Mouse (Mus musculus) left cerebral cortex, postnatal 10 days (tissue): ENCODE results near the gene Ispd. TPM values are rescaled to one million over a fixed set of nuclear protein-coding genes. Genes with fewer than 3 reads are reported as not detected.

Source experiments
- DNase-seq, 2 experiments: peaks; one replicate each; pipeline ENCODE4 v3.0.0; 2021 to 2022; ENCODE audit warnings: low spot score in 2 of 2, mixed read lengths in 1 of 2; ENCODE audit errors: extremely low spot score in 1 of 2
- intact Hi-C: fragments of 180-260 bp; cut with DNase I; formaldehyde crosslinking; loops from one replicate; pipeline ENCODE4 v1.15.1; 2025
- total RNA-seq, 2 experiments: library from RNA; stranded (reverse); gene quantifications; 2 replicates each; pipeline ENCODE4 v1.2.3; 2021

Ispd gene
- total RNA-seq, 2 experiments from 2014 or later: 10.7 to 14.4 TPM

DNA sequence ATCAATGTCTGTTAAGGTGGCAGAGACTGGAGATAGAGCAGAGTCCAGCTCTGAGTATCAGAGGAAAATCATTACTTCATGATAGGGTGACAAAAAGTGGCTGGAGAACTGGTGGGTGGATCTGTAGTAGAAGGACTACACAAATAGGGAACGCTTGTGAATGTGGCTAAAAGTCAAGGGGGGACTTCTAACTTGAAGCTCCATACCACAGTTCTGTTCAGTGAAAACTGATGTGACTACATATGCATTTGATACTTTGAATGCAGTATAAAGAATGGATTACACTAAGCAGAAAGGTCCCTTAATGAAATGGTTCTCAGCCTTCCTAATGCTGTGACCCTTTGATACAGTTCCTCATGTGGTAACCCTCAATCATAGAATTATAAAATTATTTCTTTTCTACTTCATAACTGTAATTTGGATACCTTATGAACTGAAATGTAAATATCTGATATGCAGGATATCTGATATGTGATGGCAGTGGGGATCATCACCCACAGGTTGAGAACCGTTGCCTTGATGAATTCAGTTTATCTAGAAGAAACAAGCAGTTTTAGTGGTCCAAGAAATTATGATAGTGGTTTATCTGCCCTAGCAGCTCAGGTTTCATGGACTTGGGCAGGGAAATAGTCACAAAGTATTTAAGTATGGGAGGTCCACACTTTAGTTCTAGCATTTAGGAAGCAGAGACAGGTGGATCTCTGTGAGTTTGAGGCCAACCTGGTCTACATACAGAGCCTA is 152.1 kb downstream of the Ispd start:
- no peak for DNase-seq
- intact Hi-C loops: no loop called here

- DNase-seq: no peak
- intact Hi-C loops: no loop called here
These were observed 153.3 kb downstream of the Ispd start for GRCm38 (mm10) chr12:36534589-36534988.

DNA sequence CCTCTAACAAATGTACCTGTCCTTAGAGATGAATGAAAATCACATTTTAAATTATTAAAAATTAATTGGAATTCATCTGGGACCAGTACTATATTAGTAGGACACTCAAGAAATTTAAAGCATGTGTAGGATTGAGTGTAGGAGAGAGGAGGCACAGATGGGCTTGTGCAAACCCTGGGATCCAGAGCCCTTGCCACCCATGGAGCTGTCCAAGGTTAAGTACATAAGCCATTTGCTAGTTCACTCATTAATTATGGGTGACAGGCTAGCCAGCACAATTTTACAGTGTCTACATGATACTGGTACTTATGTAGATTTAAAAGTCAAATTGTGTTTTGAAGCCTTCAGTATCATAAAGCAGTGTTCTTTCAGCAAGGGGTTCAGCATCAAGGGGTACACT is 164.1 kb downstream of the Ispd start:
- no peak for DNase-seq
- intact Hi-C loops: no loop called here

DNA sequence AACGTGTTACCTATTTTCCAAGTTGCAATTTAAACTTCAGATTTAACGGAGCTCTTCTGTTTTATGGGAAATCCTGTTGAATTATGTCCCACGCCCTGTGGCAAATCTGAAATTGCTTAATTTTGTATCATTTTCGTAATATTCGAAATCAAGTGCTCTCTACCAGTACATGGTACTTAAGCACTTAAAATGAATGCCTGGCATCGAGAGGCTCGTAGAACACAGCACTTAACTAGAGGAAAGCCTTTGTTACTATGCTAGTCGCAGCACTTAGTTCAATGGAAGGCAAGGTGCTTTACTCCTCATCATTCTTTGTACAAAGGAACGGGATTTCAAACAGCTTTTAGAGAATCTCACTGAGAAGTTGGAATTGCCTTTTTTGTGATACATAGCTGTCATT is 168.2 kb downstream of the Ispd start:
- intact Hi-C loops: no loop called here
- DNase-seq: no peak

- DNase-seq: no peak
These were observed 173.4 kb downstream of the Ispd start for GRCm38 (mm10) chr12:36554697-36555096.

GRCm38 (mm10) chr12:36564146-36564545 is 182.9 kb downstream of the Ispd start:
- intact Hi-C loops: no loop called here
- no peak for DNase-seq

More at GRCm38 (mm10) chr12:36554697-36555096, 173.4 kb downstream of the Ispd start:
- intact Hi-C loops: no loop called here

DNA sequence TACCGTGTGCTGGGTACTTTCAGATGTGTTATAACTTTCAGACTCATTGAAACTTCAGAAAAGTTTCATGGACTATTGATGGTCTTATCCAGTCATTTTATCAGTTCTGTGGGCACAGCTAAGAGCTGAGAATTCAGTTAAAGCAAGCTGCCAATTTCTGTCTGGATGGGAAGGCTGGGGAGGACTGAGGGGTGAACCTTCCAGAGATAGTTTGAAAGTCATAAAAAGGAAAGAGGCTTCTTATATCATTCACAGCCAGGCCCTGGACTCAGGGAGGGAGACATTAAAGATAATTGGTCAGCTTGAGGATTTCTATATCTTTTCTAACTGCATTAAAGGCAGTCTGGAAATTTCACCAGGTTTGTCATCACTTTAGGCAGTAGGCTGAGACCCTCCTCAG is 185.7 kb downstream of the Ispd start:
- DNase-seq: no peak

GRCm38 (mm10) chr12:36570414-36571095 is 189.3 kb downstream of the Ispd start:
- intact Hi-C loops: no loop called here
- DNase-seq: no peak

More for the DNA sequence above, 185.7 kb downstream of the Ispd start:
- intact Hi-C loops: no loop called here

- intact Hi-C loops: no loop called here
- no peak for DNase-seq
These were observed 203.6 kb downstream of the Ispd start for GRCm38 (mm10) chr12:36584828-36585227.

DNA sequence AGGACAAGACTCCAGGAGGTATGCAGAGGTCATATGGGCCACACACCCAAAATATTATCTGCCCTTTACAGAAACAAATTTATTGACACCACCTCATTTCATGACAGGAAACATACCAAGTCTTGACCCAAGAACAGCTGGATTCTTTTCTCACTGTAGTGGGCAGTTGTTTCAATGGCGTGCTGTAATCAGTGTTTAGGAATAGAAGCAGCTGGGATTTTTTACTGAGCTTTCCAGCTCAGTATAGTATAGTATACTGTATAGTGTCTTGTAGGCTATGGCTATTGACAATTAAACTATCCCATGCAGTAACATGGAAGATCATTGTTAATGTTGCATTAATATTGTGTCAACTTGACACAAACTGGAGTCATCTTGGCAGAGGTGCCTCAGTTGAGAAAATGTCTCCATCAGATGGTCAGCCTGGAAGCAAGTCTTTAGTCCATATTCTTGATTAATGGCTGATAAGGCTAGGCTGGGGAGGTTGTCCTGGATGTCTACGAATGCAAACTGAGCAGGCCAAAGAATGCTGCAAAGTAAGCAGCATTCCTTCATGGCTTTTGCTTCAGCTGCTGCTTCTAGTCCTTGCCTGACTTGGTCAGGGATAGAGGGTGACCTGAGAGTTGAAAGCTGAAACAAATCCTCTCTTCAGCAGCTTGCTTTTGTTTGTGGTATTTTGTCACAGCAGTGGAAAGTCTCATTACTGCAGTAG is 216.4 kb downstream of the Ispd start:
- no peak for DNase-seq
- intact Hi-C loops: no loop called here

GRCm38 (mm10) chr12:36621960-36622736 is 240.9 kb downstream of the Ispd start:
- no peak for DNase-seq
- intact Hi-C loops: no loop called here

DNA sequence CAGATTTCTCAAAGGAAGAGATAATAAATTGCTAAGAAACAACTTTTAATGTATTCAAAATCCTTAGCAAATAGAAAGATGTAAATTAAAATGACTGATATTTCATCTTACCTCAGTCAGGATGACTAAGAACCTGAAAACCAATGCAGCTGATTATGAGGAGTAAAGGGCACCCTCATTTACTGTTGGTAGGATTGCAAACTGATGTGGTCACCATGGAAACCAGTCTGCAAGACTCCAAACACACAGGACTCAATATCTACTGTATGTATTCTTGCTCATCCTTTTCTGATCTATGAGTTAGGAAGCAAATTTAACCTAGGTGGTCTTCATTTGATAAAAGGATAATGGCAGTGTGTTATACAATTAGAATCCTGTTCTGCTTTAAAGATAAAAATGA is 246.0 kb downstream of the Ispd start:
- intact Hi-C loops: no loop called here
- DNase-seq: no peak

- no peak for DNase-seq
- intact Hi-C loops: no loop called here
These were observed 251.2 kb downstream of the Ispd start for GRCm38 (mm10) chr12:36632427-36632826.

DNA sequence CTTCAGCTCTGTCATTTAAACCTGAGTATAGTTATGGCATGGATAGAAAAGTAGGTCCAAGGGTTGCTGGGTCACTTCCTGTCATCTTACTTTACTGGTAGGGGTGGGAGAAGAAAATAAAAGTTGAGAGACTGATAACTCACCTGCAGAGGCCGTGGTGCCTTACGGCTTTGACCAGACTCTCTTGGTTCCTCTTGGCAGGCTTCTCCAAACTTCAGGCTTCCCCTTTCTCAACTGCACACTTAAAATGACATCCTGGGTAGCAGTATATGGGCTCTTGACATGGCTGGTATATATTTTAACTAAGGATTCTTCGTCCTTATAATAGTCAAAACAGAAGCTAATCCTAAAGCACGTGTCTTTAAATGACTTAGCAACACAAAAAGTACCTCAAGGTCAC is 266.3 kb downstream of the Ispd start:
- DNase-seq: no peak
- intact Hi-C loops: no loop called here

DNA sequence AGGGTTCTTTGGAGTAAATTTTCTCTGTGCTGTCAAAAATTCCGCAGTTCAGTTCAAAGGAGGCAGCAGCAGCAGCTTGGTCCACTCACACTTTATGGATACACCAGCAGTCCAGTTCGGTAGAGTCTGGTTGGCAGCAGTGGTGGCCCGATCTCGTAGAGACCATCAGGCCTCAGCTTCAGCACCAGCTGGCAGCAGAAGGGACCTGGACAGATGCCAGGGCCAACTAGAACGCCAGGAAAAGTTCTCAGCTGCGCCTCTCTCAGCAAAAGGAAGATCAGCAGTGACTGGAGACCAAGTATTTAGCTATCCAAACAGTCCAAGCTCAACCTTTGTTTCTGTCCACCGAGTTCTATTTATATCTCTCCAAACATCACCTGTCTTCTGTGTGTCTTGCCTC is 281.2 kb downstream of the Ispd start:
- DNase-seq: peak; percentile 8 to 45
- intact Hi-C loops: no loop called here

GRCm38 (mm10) chr12:36664783-36665182 is 283.5 kb downstream of the Ispd start:
- no peak for DNase-seq
- intact Hi-C loops: no loop called here

DNA sequence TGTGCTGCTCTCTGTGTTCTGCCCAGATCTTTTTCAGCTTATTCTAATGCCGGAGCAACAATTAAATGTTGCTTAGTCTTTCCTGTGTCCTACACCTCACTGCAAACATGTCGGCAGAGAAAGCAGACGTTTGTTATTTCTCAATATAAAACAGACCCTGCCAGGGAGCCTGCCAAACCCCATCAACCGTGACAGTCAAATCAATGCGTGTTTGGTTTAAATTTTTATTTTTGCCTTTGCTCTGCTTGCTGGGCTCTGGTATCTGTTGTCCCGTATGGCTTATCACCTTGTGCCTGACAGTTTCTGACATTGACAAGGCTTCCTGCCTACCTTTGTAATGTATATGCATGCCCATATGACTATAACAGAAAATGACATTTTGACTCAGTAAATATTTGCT is 285.5 kb downstream of the Ispd start:
- no peak for DNase-seq
- intact Hi-C loops: no loop called here

- DNase-seq: no peak
These were observed 289.1 kb downstream of the Ispd start for GRCm38 (mm10) chr12:36670164-36670908.

More at GRCm38 (mm10) chr12:36670164-36670908, 289.1 kb downstream of the Ispd start:
- intact Hi-C loops: loop anchor here (2.0 to 5.0 kb wide), 2 partner anchors 456 to 773 kb away; no protein-coding TSS in a partner anchor
